Mouse (Mus musculus) hindbrain, embryonic 15.5 days (tissue): ENCODE results near the gene Taf4. TPM values are rescaled to one million over a fixed set of nuclear protein-coding genes. Genes with fewer than 3 reads are reported as not detected.

Experiments
- ATAC-seq: fragments of 200-750 bp; cut with Nextera tagmentation; 2 replicates; pipeline ENCODE4 v1.8.0; 2017; ENCODE audit warnings: low read depth, moderate number of reproducible peaks, moderate TSS enrichment; ENCODE audit not compliant: low FRiP score
- H3K27ac ChIP-seq: fragments of 300-500 bp; sonication (generic); replicated peaks from 2 replicates; pipeline ENCODE4 v1.5.1; 2015; ENCODE audit warnings: mild to moderate bottlenecking, inconsistent platforms
- H3K27me3 ChIP-seq: fragments of 300-500 bp; sonication (generic); 2 replicates; pipeline ENCODE4 v1.6.1; 2015; ENCODE audit warnings: control low read depth, inconsistent platforms
- H3K36me3 ChIP-seq: fragments of 300-500 bp; sonication (generic); 2 replicates; pipeline ENCODE4 v1.6.1; 2015; ENCODE audit warnings: control low read depth, inconsistent platforms
- H3K4me1 ChIP-seq: fragments of 300-500 bp; sonication (generic); replicated peaks from 2 replicates; pipeline ENCODE4 v1.6.1; 2015; ENCODE audit warnings: control low read depth, inconsistent platforms
- H3K4me2 ChIP-seq: fragments of 300-500 bp; sonication (generic); 2 replicates; pipeline ENCODE4 v1.6.1; 2015; ENCODE audit warnings: moderate library complexity, mild to moderate bottlenecking, inconsistent platforms
- H3K4me3 ChIP-seq: fragments of 300-500 bp; sonication (generic); 2 replicates; pipeline ENCODE4 v1.5.1; 2015; ENCODE audit warnings: mild to moderate bottlenecking, inconsistent platforms
- H3K9ac ChIP-seq: fragments of 300-500 bp; sonication (generic); 2 replicates; pipeline ENCODE4 v1.6.1; 2015; ENCODE audit warnings: inconsistent platforms
- H3K9me3 ChIP-seq: fragments of 300-500 bp; sonication (generic); 2 replicates; pipeline ENCODE4 v1.6.1; 2016; ENCODE audit warnings: control low read depth, inconsistent platforms
- WGBS: fragments of 180-500 bp; shearing (Covaris S2); methylation state at CpG from one replicate; pipeline ENCODE4 v1.1.7; 2015; 5-methylcytosine and 5-hydroxymethylcytosine counted together
- polyA plus RNA-seq: library from polyadenylated mRNA; unstranded; fragments of >200 nt; fragmentation: Nextera tagmentation; extraction: Ambion mirVana; gene quantifications from 2 replicates; pipeline ENCODE4 v1.2.1, GENCODE M21; 2015

Gene Taf4
- polyA plus RNA-seq, 1 experiment from 2014 or later: 3.5 TPM

DNA sequence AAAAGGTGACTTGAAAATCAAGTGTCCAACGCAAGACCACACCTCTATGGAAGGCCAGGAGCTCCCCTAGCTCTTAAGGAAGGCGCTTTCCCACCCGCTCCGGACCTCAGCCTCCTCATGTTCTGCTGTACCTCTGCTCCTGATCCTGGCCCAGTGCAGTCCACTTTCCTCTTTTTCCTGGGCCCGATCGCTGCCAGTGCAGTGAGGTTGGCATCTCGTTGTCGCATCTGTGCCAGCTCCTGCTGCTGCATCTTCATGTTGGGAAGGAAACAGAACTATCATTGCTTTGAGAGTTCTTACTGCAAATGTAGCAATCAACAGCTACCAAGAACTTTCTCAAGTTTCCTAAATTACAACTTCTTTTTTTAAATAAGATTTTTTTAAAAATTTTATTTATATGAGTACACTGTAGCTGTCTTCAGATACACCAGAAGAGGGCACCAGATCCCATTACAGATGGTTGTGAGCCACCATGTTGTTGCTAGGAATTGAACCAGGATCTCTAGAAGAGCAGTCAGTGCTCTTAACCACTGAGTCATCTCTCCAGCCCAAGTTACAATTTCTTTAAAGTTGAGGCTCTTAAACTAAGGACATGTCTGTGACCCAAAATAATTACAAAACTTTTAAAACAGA is 55.3 kb downstream of the Taf4 start:
- no peak overlapping the region for H3K9ac ChIP-seq
- H3K36me3 ChIP-seq: peaks cover 53% of the 10 kb centered on the region
- H3K27ac ChIP-seq: no peak overlapping the region
- ATAC-seq: no peak
- H3K4me3 ChIP-seq: no peak overlapping the region
- 95% methylated on average over 8 of the region's 8 CpGs for WGBS
- no peaks in the 10 kb centered on the region for H3K27me3 ChIP-seq
- H3K4me1 ChIP-seq: no peaks in the 10 kb centered on the region
- no peaks in the 10 kb centered on the region for H3K9me3 ChIP-seq
- H3K4me2 ChIP-seq: no peak overlapping the region

GRCm38 (mm10) chr2:179920042-179920441 is 56.4 kb downstream of the Taf4 start:
- Histone ChIP-seq H3K36me3 (peaks cover 47% of the 10 kb centered on the region), H3K9me3 (no peaks in the 10 kb centered on the region), H3K27me3 (no peaks in the 10 kb centered on the region), H3K4me3 (no peak overlapping the region), H3K27ac (no peak overlapping the region), H3K4me1 (no peaks in the 10 kb centered on the region), H3K4me2 (no peak overlapping the region), H3K9ac (no peak overlapping the region)
- no peak for ATAC-seq
- 78% methylated on average over 4 of the region's 4 CpGs for WGBS

DNA sequence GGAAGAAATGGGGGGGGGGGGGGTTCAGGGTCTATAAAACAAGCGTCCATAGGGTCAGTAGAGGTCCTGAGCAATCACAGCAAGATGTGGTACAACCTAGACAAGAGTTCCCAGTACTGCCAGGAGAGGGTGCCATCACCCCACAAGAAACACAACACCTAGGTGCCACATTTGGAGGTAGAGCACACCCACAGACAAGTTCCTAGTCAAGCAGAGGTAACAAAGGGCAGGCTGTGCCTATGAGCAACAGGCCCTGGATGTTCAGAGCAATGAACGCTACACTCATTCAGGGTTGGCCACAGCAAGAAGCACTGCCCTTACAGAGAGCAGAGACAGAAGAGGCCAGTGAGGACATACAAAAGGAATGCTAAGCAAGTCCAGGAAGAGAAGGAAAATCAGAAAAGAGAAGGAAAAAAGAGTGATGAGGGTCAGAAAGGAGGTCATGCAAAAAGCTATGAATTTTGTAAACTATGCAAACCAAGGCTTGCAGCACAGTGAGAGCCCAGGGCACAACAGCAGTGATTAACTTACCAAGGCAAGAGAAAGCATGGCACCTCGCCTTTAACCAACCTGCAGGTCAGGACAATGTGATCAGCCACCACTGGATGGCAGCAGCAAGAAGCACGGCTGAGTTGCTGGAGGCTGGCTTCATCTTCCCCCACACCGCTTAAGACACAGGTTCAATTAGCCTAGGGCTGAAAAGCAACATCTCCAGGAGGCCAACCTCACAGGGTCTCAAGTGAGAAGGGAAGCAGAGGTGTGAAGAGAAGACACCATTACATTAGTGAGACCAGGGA is 59.4 kb downstream of the Taf4 start:
- no peaks in the 10 kb centered on the region for H3K9me3 ChIP-seq
- peak; percentile 74 for ATAC-seq
- no peaks in the 10 kb centered on the region for H3K27me3 ChIP-seq
- peaks cover 31% of the 10 kb centered on the region for H3K36me3 ChIP-seq
- WGBS: 31% methylated on average over 5 of the region's 5 CpGs
- H3K4me1 ChIP-seq: no peaks in the 10 kb centered on the region
- H3K9ac ChIP-seq: no peak overlapping the region
- no peak overlapping the region for H3K4me3 ChIP-seq
- H3K4me2 ChIP-seq: no peak overlapping the region
- 0 out of 2 replicates have a peak overlapping the region, but pooled peaks have one; percentile 9 for H3K27ac ChIP-seq

DNA sequence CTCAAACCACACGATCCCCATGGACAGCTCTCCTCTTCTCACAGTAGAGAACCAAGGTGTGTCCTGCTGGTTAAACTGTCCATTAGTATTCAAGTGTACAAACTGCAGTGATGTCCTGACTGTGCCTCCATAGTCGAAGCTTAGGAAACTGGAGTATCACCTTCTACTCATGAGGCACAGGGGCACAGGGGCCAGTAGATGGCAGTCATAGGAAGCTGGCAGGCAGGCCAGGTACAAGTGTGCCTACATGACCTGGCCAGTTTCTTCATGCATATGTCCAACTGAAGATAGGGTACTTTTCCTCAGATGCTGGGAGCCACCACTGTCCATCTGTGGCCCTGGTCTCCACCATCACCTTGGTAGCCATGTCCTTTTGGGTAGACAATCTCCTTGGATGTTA is 62.2 kb downstream of the Taf4 start:
- H3K4me1 ChIP-seq: no peaks in the 10 kb centered on the region
- no peak overlapping the region for H3K27ac ChIP-seq
- no peaks in the 10 kb centered on the region for H3K9me3 ChIP-seq
- H3K27me3 ChIP-seq: no peaks in the 10 kb centered on the region
- H3K4me2 ChIP-seq: no peak overlapping the region
- 69% methylated on average over 2 of the region's 2 CpGs for WGBS
- H3K9ac ChIP-seq: no peak overlapping the region
- no peak overlapping the region for H3K4me3 ChIP-seq
- peaks cover 19% of the 10 kb centered on the region for H3K36me3 ChIP-seq
- no peak for ATAC-seq

- peaks cover 19% of the 10 kb centered on the region for H3K36me3 ChIP-seq
- no peak overlapping the region for H3K9ac ChIP-seq
- no peak overlapping the region for H3K4me2 ChIP-seq
- no peak overlapping the region for H3K27ac ChIP-seq
- ATAC-seq: no peak
- no peaks in the 10 kb centered on the region for H3K4me1 ChIP-seq
- H3K27me3 ChIP-seq: no peaks in the 10 kb centered on the region
- H3K4me3 ChIP-seq: no peak overlapping the region
- 28% methylated on average over 15 of the region's 15 CpGs for WGBS
- H3K9me3 ChIP-seq: no peaks in the 10 kb centered on the region
Measured at GRCm38 (mm10) chr2:179913349-179913748, 63.1 kb downstream of the Taf4 start.

DNA sequence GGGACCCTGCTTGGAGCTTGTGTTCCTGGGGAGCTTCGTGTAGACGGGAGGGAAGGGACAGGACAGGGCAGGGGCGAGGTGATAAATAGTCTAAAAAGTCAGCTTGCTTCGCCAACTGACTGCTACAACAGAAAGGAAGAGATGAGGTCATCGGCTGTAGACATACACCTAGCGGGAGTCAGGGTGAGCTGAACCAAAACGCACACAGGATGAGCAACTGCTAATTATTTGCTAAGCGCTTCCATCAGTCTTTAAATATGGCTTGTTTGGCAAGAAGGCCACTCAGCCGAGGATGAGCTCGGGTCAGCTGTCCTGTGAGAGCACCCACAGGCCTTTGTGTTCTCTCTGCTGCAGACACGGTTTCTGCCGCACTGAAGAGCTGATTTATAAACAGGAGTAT is 63.5 kb downstream of the Taf4 start:
- no peak overlapping the region for H3K4me2 ChIP-seq

GRCm38 (mm10) chr2:179896949-179897348 is 79.5 kb downstream of the Taf4 start:
- WGBS: 89% methylated on average over 2 of the region's 2 CpGs
- H3K9me3 ChIP-seq: no peaks in the 10 kb centered on the region
- ATAC-seq: no peak
- no peak overlapping the region for H3K4me2 ChIP-seq
- no peaks in the 10 kb centered on the region for H3K27me3 ChIP-seq
- no peaks in the 10 kb centered on the region for H3K4me1 ChIP-seq
- no peak overlapping the region for H3K4me3 ChIP-seq
- H3K36me3 ChIP-seq: 0 out of 2 replicates have a peak, but pooled peaks cover 3% of the 10 kb centered on the region
- H3K9ac ChIP-seq: no peak overlapping the region
- no peak overlapping the region for H3K27ac ChIP-seq

More for the DNA sequence above, 63.5 kb downstream of the Taf4 start:
- no peak overlapping the region for H3K4me3 ChIP-seq
- no peaks in the 10 kb centered on the region for H3K27me3 ChIP-seq
- H3K9ac ChIP-seq: no peak overlapping the region
- ATAC-seq: no peak
- no peaks in the 10 kb centered on the region for H3K9me3 ChIP-seq
- 31% methylated on average over 12 of the region's 12 CpGs for WGBS
- no peak overlapping the region for H3K27ac ChIP-seq
- H3K4me1 ChIP-seq: no peaks in the 10 kb centered on the region
- peaks cover 19% of the 10 kb centered on the region for H3K36me3 ChIP-seq

DNA sequence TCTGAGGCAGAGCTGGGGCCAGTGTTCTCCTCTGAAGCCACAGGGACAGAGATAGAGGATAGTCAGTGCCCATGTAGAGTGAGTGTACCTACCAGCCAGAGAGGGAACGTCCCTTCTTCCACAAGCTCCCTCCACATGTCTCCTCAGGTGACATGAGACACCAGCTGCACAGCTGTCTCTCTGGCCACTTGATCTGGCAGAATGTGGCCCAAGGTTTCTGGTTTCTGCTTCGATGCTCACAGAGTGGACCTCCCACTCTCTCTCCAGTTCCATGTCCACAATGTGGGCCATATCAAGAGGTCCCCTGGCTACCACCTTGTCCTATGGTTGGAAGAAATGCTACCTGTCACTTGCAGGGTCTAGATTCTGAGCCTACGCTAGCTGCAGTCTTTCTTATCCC is 85.4 kb downstream of the Taf4 start:
- ATAC-seq: no peak
- no peak overlapping the region for H3K4me3 ChIP-seq
- no peaks in the 10 kb centered on the region for H3K9me3 ChIP-seq
- no peak overlapping the region for H3K4me2 ChIP-seq
- H3K9ac ChIP-seq: no peak overlapping the region
- no peaks in the 10 kb centered on the region for H3K4me1 ChIP-seq
- peaks cover 6% of the 10 kb centered on the region; the same call in 1 of the 2 replicates for H3K36me3 ChIP-seq
- H3K27me3 ChIP-seq: no peaks in the 10 kb centered on the region
- WGBS: 86% methylated on average over 3 of the region's 3 CpGs
- H3K27ac ChIP-seq: no peak overlapping the region

DNA sequence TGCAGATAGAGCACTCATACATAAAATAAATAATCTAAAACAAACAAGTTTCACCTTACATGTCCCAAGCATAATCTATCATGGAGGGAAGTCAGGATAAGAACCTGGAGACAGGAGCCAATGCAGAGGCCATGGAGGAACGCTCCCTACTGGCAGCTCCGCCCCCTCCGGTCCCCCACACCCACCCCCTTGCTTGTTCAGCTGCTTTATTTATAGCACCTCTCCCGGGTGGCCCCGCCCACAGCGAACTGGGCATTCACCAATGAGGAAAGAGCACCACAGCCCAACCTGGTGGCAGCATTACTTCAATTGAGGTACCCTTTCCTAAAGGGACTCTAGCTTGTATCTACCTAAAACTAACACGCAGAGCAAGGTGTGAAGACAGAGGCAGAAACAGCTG is 91.9 kb downstream of the Taf4 start:
- 45% methylated on average over 7 of the region's 7 CpGs for WGBS
- H3K9me3 ChIP-seq: no peaks in the 10 kb centered on the region
- ATAC-seq: no peak
- no peak overlapping the region for H3K27ac ChIP-seq
- no peak overlapping the region for H3K4me2 ChIP-seq
- no peaks in the 10 kb centered on the region for H3K27me3 ChIP-seq
- H3K36me3 ChIP-seq: peaks cover 2% of the 10 kb centered on the region; the same call in 1 of the 2 replicates
- no peak overlapping the region for H3K9ac ChIP-seq
- H3K4me1 ChIP-seq: no peaks in the 10 kb centered on the region
- H3K4me3 ChIP-seq: no peak overlapping the region

DNA sequence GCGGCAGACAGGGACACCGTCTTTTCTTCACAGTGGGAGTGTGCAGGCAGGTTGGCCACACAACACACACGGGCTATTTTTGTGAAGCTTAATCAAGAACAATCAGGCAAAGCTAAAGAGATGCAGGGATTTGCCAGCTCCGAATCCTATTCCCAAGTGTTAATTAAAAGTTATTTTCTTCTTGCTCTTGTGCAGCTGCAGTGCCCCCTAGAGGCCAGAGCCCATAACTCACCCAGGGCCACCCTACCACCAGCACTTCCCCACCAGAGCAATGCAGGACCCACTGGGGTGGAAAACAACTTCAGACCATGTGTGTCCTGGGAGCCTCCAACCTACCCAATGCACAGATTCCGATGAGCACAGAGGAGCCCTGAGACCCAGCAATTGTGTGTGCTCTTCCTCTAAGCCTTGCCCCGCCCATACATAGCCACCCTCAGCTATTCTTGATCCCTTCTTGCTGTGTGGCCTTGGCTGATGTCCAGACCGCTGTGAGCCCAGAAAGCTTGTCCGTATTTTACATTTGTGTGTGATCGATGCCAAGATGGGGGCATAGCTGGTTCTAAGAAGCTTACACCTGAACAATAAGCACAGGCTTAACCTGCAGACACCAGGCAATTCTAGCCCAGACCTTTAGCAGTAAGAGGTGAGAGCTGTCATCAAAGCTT is 98.8 kb downstream of the Taf4 start:
- H3K9ac ChIP-seq: no peak overlapping the region
- H3K4me3 ChIP-seq: no peak overlapping the region
- no peaks in the 10 kb centered on the region; the same call in 1 of the 2 replicates for H3K4me1 ChIP-seq
- H3K27ac ChIP-seq: no peak overlapping the region
- WGBS: 59% methylated on average over 9 of the region's 9 CpGs
- H3K4me2 ChIP-seq: no peak overlapping the region
- ATAC-seq: no peak
- no peaks in the 10 kb centered on the region for H3K36me3 ChIP-seq
- H3K27me3 ChIP-seq: no peaks in the 10 kb centered on the region
- no peaks in the 10 kb centered on the region for H3K9me3 ChIP-seq

GRCm38 (mm10) chr2:179875147-179875546 is 101.3 kb downstream of the Taf4 start:
- H3K9me3 ChIP-seq: no peaks in the 10 kb centered on the region
- H3K9ac ChIP-seq: no peak overlapping the region
- no peaks in the 10 kb centered on the region for H3K27me3 ChIP-seq
- no peak overlapping the region for H3K27ac ChIP-seq
- peak; percentile 59 for ATAC-seq
- no peak overlapping the region for H3K4me2 ChIP-seq
- no peak overlapping the region for H3K4me3 ChIP-seq
- peaks cover 6% of the 10 kb centered on the region for H3K4me1 ChIP-seq
- whole genome bisulfite sequencing: 3% methylated on average over 3 of the region's 3 CpGs
- no peaks in the 10 kb centered on the region for H3K36me3 ChIP-seq

GRCm38 (mm10) chr2:179873315-179873714 is 103.1 kb downstream of the Taf4 start:
- no peaks in the 10 kb centered on the region for H3K9me3 ChIP-seq
- ATAC-seq: no peak

More at GRCm38 (mm10) chr2:179873315-179873714, 103.1 kb downstream of the Taf4 start:
- Histone ChIP-seq H3K27ac (no peak overlapping the region), H3K27me3 (no peaks in the 10 kb centered on the region), H3K4me3 (no peak overlapping the region), H3K4me2 (no peak overlapping the region), H3K36me3 (no peaks in the 10 kb centered on the region), H3K9ac (no peak overlapping the region), H3K4me1 (peaks cover 18% of the 10 kb centered on the region)
- 42% methylated on average over 5 of the region's 5 CpGs for WGBS
